Mouse (Mus musculus): Measurements from ENCODE around the gene Fastkd3. TPM values are rescaled to one million over a fixed set of nuclear protein-coding genes. Genes with fewer than 3 reads are reported as not detected.

Gene Fastkd3
- polyA plus RNA-seq, 1 experiment from 2014 or later, result 28.4 TPM

- DNase-seq (ENCODE audit: low spot score), result no peak
- H3K9ac ChIP-seq (ENCODE audit: low read depth, low read length), result no peak overlapping the region
- no peaks in the 10 kb centered on the region for H3K27me3 ChIP-seq (ENCODE audit: insufficient read depth, low read length)
- ATAC-seq (replicated peaks; ENCODE audit: low FRiP score, low read depth), result no peak
- no peak for TF ChIP-seq CTCF (IDR thresholded peaks at IDR 0.05; ENCODE audit: low read depth)
- no peak overlapping the region for H3K4me2 ChIP-seq (ENCODE audit: low read length)
- 79% methylated on average over 6 of the region's 6 CpGs for WGBS
- no peaks in the 10 kb centered on the region for H3K9me3 ChIP-seq (replicated peaks; ENCODE audit: low read length)
- H3K4me3 ChIP-seq (replicated peaks; ENCODE audit: low read depth, low read length), result no peak overlapping the region
- H3K27ac ChIP-seq, result no peak overlapping the region
- H3K36me3 ChIP-seq (ENCODE audit: insufficient read depth, low read length), result no peaks in the 10 kb centered on the region
- H3K4me1 ChIP-seq (replicated peaks; ENCODE audit: insufficient read depth, low read length), result no peaks in the 10 kb centered on the region
Measured at GRCm38 (mm10) chr13:68603085-68603484, 21.1 kb downstream of the Fastkd3 start.

- peak; percentile 77 for ATAC-seq (replicated peaks; ENCODE audit: low FRiP score, low read depth)
- DNase-seq (ENCODE audit: low spot score), result peak; percentile 73
- no peaks in the 10 kb centered on the region for H3K4me1 ChIP-seq (replicated peaks; ENCODE audit: insufficient read depth, low read length)
- peak; percentile 29; the same call in 1 of the 2 replicates for TF ChIP-seq CTCF (IDR thresholded peaks at IDR 0.05; ENCODE audit: low read depth)
- 2% methylated on average over 10 of the region's 11 CpGs for WGBS
- no peaks in the 10 kb centered on the region for H3K36me3 ChIP-seq (ENCODE audit: insufficient read depth, low read length)
- H3K27ac ChIP-seq, result no peak overlapping the region
- H3K9ac ChIP-seq (ENCODE audit: low read depth, low read length), result no peak overlapping the region
- H3K4me2 ChIP-seq (ENCODE audit: low read length), result peak overlapping the region; percentile 46
- H3K9me3 ChIP-seq (replicated peaks; ENCODE audit: low read length), result no peaks in the 10 kb centered on the region
- H3K27me3 ChIP-seq (ENCODE audit: insufficient read depth, low read length), result no peaks in the 10 kb centered on the region
- peak overlapping the region; percentile 14; the same call in 1 of the 2 replicates for H3K4me3 ChIP-seq (replicated peaks; ENCODE audit: low read depth, low read length)
Measured at GRCm38 (mm10) chr13:68605689-68606126, 23.7 kb downstream of the Fastkd3 start.

GRCm38 (mm10) chr13:68607652-68608405 is 25.8 kb downstream of the Fastkd3 start:
- DNase-seq (ENCODE audit: low spot score) (peak; percentile 78), ATAC-seq (replicated peaks; ENCODE audit: low FRiP score, low read depth) (0 out of 2 replicates have a peak, but pooled peaks have one; percentile 21)
- WGBS, result 37% methylated on average over 21 of the region's 21 CpGs
- Histone ChIP-seq H3K4me2 (ENCODE audit: low read length) (peak overlapping the region; percentile 51), H3K27ac (no peak overlapping the region), H3K9me3 (replicated peaks; ENCODE audit: low read length) (no peaks in the 10 kb centered on the region), H3K4me3 (replicated peaks; ENCODE audit: low read depth, low read length) (peak overlapping the region; percentile 14; the same call in 1 of the 2 replicates), H3K27me3 (ENCODE audit: insufficient read depth, low read length) (no peaks in the 10 kb centered on the region), H3K9ac (ENCODE audit: low read depth, low read length) (0 out of 2 replicates have a peak overlapping the region, but pooled peaks have one; percentile 18), H3K4me1 (replicated peaks; ENCODE audit: insufficient read depth, low read length) (no peaks in the 10 kb centered on the region), H3K36me3 (ENCODE audit: insufficient read depth, low read length) (no peaks in the 10 kb centered on the region)
- TF ChIP-seq CTCF (IDR thresholded peaks at IDR 0.05; ENCODE audit: low read depth), result no peak

- Histone ChIP-seq H3K4me2 (ENCODE audit: low read length) (no peak overlapping the region), H3K36me3 (ENCODE audit: insufficient read depth, low read length) (no peaks in the 10 kb centered on the region), H3K27me3 (ENCODE audit: insufficient read depth, low read length) (no peaks in the 10 kb centered on the region), H3K9me3 (replicated peaks; ENCODE audit: low read length) (no peaks in the 10 kb centered on the region), H3K9ac (ENCODE audit: low read depth, low read length) (no peak overlapping the region), H3K4me1 (replicated peaks; ENCODE audit: insufficient read depth, low read length) (no peaks in the 10 kb centered on the region), H3K27ac (no peak overlapping the region), H3K4me3 (replicated peaks; ENCODE audit: low read depth, low read length) (no peak overlapping the region)
- peak; percentile 58 for TF ChIP-seq CTCF (IDR thresholded peaks at IDR 0.05; ENCODE audit: low read depth)
- WGBS, result 47% methylated on average over 6 of the region's 6 CpGs
- DNase-seq (ENCODE audit: low spot score) (peak; percentile 74), ATAC-seq (replicated peaks; ENCODE audit: low FRiP score, low read depth) (peak; percentile 36; the same call in 1 of the 2 replicates)
Measured at GRCm38 (mm10) chr13:68622792-68623191, 40.8 kb downstream of the Fastkd3 start.

- DNase-seq (ENCODE audit: low spot score) (no peak), ATAC-seq (replicated peaks; ENCODE audit: low FRiP score, low read depth) (no peak)
- TF ChIP-seq CTCF (IDR thresholded peaks at IDR 0.05; ENCODE audit: low read depth), result no peak
- Histone ChIP-seq H3K36me3 (ENCODE audit: insufficient read depth, low read length) (no peaks in the 10 kb centered on the region), H3K27ac (no peak overlapping the region), H3K9ac (ENCODE audit: low read depth, low read length) (no peak overlapping the region), H3K4me2 (ENCODE audit: low read length) (no peak overlapping the region), H3K4me1 (replicated peaks; ENCODE audit: insufficient read depth, low read length) (no peaks in the 10 kb centered on the region), H3K27me3 (ENCODE audit: insufficient read depth, low read length) (no peaks in the 10 kb centered on the region), H3K9me3 (replicated peaks; ENCODE audit: low read length) (no peaks in the 10 kb centered on the region), H3K4me3 (replicated peaks; ENCODE audit: low read depth, low read length) (no peak overlapping the region)
- 78% methylated on average over 3 of the region's 3 CpGs for WGBS
Measured at GRCm38 (mm10) chr13:68627041-68627440, 45.0 kb downstream of the Fastkd3 start.

Other genes starting within 250 kb of the Fastkd3 start
- 12.0 and 13.9 TPM in 2 replicates for gene Mtrr, start 85 bp upstream of the Fastkd3 start, polyA plus RNA-seq (2015; fragmentation: Nextera tagmentation; extraction: Ambion mirVana)
- gene 1700001L19Rik, start 15.2 kb downstream of the Fastkd3 start, polyA plus RNA-seq (2015; fragmentation: Nextera tagmentation; extraction: Ambion mirVana), result 0.40 and 0.43 TPM in 2 replicates

All from kidney, postnatal 0 days (tissue).